Mouse (Mus musculus): Measurements from ENCODE around the gene Pigl. TPM values are rescaled to one million over a fixed set of nuclear protein-coding genes. Genes with fewer than 3 reads are reported as not detected.

Pigl gene
- total RNA-seq, 2 experiments from 2014 or later: 6.4 to 6.8 TPM

- no peak; the same call in 1 of the 2 replicates for TF ChIP-seq CTCF (IDR thresholded peaks at IDR 0.05)
- H3K4me3 ChIP-seq: peak overlapping the region; percentile 77
- intact Hi-C loops (cut with DNase I): loop anchor here (1.0 to 5.0 kb wide), 2 partner anchors 38 to 81 kb away; partner anchors contain the start of genes Ncor1 and Pigl
- H3K27ac ChIP-seq: peak overlapping the region; percentile 90
- peak; percentile 55 to 58 for DNase-seq (ENCODE audit: extremely low spot score in 1 of 2, low spot score in 2 of 2)
These were observed 80.2 kb downstream of the Pigl start for GRCm38 (mm10) chr11:62538321-62539088.

DNA sequence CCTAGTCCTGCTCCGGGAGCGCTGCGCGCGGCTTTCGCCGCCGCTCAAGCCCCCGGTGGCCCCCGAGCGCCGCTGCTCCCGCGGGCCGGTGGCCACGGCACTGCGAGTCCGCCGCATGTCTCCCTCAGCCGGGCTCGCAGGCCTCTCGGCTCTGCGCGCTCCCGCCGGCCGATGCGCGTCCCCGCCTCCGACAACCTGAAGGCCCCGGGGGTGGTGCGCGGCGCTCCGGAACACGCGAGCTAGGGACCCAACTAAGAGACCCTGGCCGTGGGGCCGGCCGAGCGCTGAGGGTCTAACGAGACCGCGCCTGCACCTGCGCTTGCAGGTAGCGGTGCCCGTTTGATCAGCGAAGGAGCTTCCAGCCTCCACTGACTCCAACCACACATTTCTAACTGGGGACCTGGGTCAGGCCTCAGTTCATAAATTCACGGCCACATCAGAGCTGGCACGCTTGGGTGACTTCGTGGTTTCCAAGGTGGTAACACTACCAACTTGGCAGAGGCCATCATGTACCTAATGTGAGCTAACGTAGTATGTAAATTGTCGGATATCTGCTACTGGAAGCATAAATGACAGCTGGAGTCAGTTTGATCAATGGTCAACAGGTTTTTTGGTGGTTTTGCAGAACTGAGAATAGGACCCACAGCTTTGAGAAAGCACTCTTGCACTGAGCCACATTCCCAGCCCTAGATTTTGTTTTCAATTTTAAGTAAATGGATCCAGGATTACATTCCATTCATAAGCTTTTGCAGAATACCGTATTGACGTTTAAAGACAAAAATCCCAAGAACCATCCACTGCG lies 81.0 kb downstream of the Pigl start, which contains the start of gene Cenpv:
TSS of gene Cenpv (minus strand) at position 173 of the 802 bp plus-strand sequence.
- Histone ChIP-seq H3K27ac (peak within 1 kb of the TSS; percentile 90), H3K4me3 (peak within 1 kb of the TSS; percentile 77)
- DNase-seq (ENCODE audit: extremely low spot score in 1 of 2, low spot score in 2 of 2): peak; percentile 74 to 81
- TF ChIP-seq CTCF (IDR thresholded peaks at IDR 0.05): no peak
- intact Hi-C loops (cut with DNase I): loop anchor here (5.0 kb wide), 1 partner anchor 82 kb away; the partner anchor contains the start of genes Ncor1 and Pigl

- DNase-seq (ENCODE audit: extremely low spot score in 1 of 2, low spot score in 2 of 2): no peak
- no peak for TF ChIP-seq CTCF (IDR thresholded peaks at IDR 0.05)
- Histone ChIP-seq H3K27ac (no peak overlapping the region), H3K4me3 (no peak overlapping the region)
- intact Hi-C loops (cut with DNase I): no loop called here
These were observed 81.9 kb downstream of the Pigl start for GRCm38 (mm10) chr11:62540167-62540566.

DNA sequence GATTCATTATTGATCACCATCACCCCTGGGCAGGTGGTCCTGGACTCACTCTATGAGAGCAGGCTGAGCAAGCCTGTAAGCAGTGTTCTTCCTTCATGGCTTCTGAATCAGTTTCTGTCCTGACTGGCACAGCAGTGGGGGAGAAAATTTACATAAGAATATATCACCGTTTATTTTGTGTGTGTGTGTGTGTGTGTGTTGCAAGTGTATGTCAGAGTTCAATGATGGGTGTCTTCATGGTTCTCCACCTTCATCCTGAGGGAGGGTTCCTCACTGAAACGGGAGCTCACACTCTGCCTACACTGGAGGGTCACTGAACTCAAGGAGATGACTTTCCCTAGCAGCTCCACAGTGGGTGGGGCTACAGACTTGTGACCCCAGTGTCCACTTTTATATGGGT lies 82.7 kb downstream of the Pigl start:
- Histone ChIP-seq H3K4me3 (no peak overlapping the region), H3K27ac (no peak overlapping the region)
- DNase-seq (ENCODE audit: extremely low spot score in 1 of 2, low spot score in 2 of 2): no peak
- intact Hi-C loops (cut with DNase I): no loop called here
- no peak for TF ChIP-seq CTCF (IDR thresholded peaks at IDR 0.05)

DNA sequence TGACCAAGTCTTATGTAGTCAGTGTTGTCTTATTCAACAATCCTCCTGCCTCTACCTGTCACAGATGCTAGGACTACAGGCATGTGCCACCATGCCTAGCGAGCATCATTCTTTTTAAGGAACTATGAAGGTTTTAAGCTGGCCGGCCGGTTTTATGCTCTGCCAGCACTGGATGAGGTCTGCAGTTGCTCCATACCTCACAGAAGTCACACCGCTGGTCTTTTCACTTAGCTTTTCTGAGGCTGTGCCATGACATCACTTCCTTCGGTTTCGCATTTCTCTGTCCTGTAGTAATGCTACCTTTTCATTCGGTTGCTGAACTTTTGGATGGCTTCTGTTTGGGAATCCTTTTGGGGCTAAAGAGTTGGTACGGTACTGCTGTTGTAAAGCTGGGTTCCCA lies 83.3 kb downstream of the Pigl start:
- Histone ChIP-seq H3K27ac (no peak overlapping the region), H3K4me3 (no peak overlapping the region)
- intact Hi-C loops (cut with DNase I): no loop called here
- TF ChIP-seq CTCF (IDR thresholded peaks at IDR 0.05): no peak
- DNase-seq (ENCODE audit: extremely low spot score in 1 of 2, low spot score in 2 of 2): no peak

DNA sequence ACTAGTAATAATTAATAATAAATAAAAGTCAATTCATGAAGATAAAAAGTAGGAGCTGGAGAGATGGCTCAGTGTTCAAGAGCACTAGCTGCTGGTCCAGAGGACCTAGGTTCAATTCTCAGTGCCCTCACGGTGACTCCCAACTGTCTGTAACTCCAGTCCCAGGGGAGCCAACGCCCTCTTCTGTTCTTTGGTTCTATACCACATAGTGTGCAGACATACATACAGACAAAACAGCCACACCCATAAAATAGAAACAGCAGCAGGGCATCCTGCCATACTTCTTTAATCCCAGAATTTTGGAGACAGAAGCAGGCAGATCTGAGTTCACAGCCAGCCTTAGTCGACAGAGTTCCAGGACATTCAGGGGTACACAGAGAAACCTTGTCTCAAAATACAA lies 85.7 kb downstream of the Pigl start:
- intact Hi-C loops (cut with DNase I): no loop called here
- H3K4me3 ChIP-seq: no peak overlapping the region
- no peak overlapping the region for H3K27ac ChIP-seq
- no peak for DNase-seq (ENCODE audit: extremely low spot score in 1 of 2, low spot score in 2 of 2)
- TF ChIP-seq CTCF (IDR thresholded peaks at IDR 0.05): no peak

GRCm38 (mm10) chr11:62549782-62550181 lies 91.5 kb downstream of the Pigl start:
- no peak for TF ChIP-seq CTCF (IDR thresholded peaks at IDR 0.05)
- Histone ChIP-seq H3K4me3 (peak overlapping the region; percentile 75), H3K27ac (peak overlapping the region; percentile 100)
- intact Hi-C loops (cut with DNase I): loop anchor here (2.0 kb wide), 1 partner anchor 93 kb away; no protein-coding TSS in a partner anchor
- no peak for DNase-seq (ENCODE audit: extremely low spot score in 1 of 2, low spot score in 2 of 2)

DNA sequence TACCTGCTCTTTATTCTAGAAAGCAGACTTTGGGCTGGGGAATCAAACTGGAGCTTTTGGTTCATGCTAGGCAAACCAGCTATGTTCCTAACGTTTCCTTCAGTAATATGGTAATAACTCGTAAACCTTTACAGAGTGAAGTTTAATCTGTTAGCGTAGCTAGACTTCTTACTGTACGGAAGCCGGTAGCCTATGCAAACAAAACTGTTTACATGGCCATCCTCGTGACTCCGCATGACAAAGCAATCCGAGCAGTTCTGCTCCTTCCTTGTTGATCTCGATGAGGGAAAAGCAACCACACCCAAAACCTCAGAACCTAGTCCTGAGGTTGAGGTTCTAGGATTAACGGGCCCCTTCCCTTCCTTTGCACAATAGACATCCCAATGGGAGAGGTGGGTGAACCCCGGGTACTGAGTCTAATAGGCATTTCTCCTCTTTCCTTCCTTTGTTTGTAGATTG lies 92.0 kb downstream of the Pigl start:
- intact Hi-C loops (cut with DNase I): loop anchor here (2.0 kb wide), 1 partner anchor 93 kb away; no protein-coding TSS in a partner anchor
- Histone ChIP-seq H3K4me3 (peak overlapping the region; percentile 75), H3K27ac (peak overlapping the region; percentile 100)
- peak; percentile 29 to 38 for DNase-seq (ENCODE audit: extremely low spot score in 1 of 2, low spot score in 2 of 2)
- no peak for TF ChIP-seq CTCF (IDR thresholded peaks at IDR 0.05)

- peak within 1 kb of the TSS; percentile 75 for H3K4me3 ChIP-seq
- peak; percentile 98 to 99 for DNase-seq (ENCODE audit: extremely low spot score in 1 of 2, low spot score in 2 of 2)
- intact Hi-C loops (cut with DNase I): loop anchor here (1.0 to 2.0 kb wide), 2 partner anchors 25 to 94 kb away; no protein-coding TSS in a partner anchor
- no peak for TF ChIP-seq CTCF (IDR thresholded peaks at IDR 0.05)
- peak within 1 kb of the TSS; percentile 100 for H3K27ac ChIP-seq
These were observed 92.5 kb downstream of the Pigl start, which contains the start of gene Ubb for GRCm38 (mm10) chr11:62550727-62551225. TSS of gene Ubb (plus strand) at chr11:62551171.

GRCm38 (mm10) chr11:62551226-62552119 lies 93.2 kb downstream of the Pigl start:
- TF ChIP-seq CTCF (IDR thresholded peaks at IDR 0.05): no peak
- DNase-seq (ENCODE audit: extremely low spot score in 1 of 2, low spot score in 2 of 2): peak; percentile 86 to 87
- H3K27ac ChIP-seq: peak overlapping the region; percentile 100
- intact Hi-C loops (cut with DNase I): loop anchor here (1.0 to 2.0 kb wide), 2 partner anchors 24 to 95 kb away; no protein-coding TSS in a partner anchor
- peak overlapping the region; percentile 75 for H3K4me3 ChIP-seq
